Mouse (Mus musculus): ENCODE data around the gene C1qtnf5.

- TF ChIP-seq POLR2A (IDR thresholded peaks at IDR 0.05; ENCODE audit: extremely low read depth, insufficient read depth, low read length) = no peak
- TF ChIP-seq CTCF (IDR thresholded peaks at IDR 0.05; ENCODE audit: extremely low read depth, insufficient read depth, low read length) = no peak
These were observed 36.4 kb downstream of the C1qtnf5 start for GRCm38 (mm10) chr9:44143421-44143820.

Measured in cortical plate, adult 2 months (tissue).